Mouse (Mus musculus): Measurements from ENCODE around the gene St6gal1.
A peak's percentile ranks its signal among the peaks of the same experiment; 100 is the strongest.

St6gal1 gene

GRCm38 (mm10) chr16:23299904-23300740 lies 75.6 kb downstream of the St6gal1 start:
- DNase-seq (ENCODE audit: low spot score), result no peak

GRCm38 (mm10) chr16:23301762-23302161 lies 77.2 kb downstream of the St6gal1 start:
- DNase-seq (ENCODE audit: low spot score), result no peak

- DNase-seq (ENCODE audit: low spot score), result peak; percentile 15
Observed at GRCm38 (mm10) chr16:23305830-23306623, 81.5 kb downstream of the St6gal1 start.

GRCm38 (mm10) chr16:23307142-23307968 lies 82.8 kb downstream of the St6gal1 start:
- DNase-seq (ENCODE audit: low spot score), result no peak

GRCm38 (mm10) chr16:23308012-23308554 lies 83.5 kb downstream of the St6gal1 start:
- no peak for DNase-seq (ENCODE audit: low spot score)

- no peak for DNase-seq (ENCODE audit: low spot score)
Observed at GRCm38 (mm10) chr16:23309080-23309479, 84.5 kb downstream of the St6gal1 start.

GRCm38 (mm10) chr16:23312604-23313003 lies 88.1 kb downstream of the St6gal1 start:
- no peak for DNase-seq (ENCODE audit: low spot score)

- no peak for DNase-seq (ENCODE audit: low spot score)
Observed at GRCm38 (mm10) chr16:23314790-23315189, 90.2 kb downstream of the St6gal1 start.

GRCm38 (mm10) chr16:23317411-23318047 lies 93.0 kb downstream of the St6gal1 start:
- no peak for DNase-seq (ENCODE audit: low spot score)

GRCm38 (mm10) chr16:23320025-23320424 lies 95.5 kb downstream of the St6gal1 start:
- no peak for DNase-seq (ENCODE audit: low spot score)

- no peak for DNase-seq (ENCODE audit: low spot score)
Observed at GRCm38 (mm10) chr16:23320579-23320978, 96.0 kb downstream of the St6gal1 start.

GRCm38 (mm10) chr16:23322453-23322852 lies 97.9 kb downstream of the St6gal1 start:
- no peak for DNase-seq (ENCODE audit: low spot score)

- no peak for DNase-seq (ENCODE audit: low spot score)
Observed at GRCm38 (mm10) chr16:23323915-23324314, 99.4 kb downstream of the St6gal1 start.

- DNase-seq (ENCODE audit: low spot score), result no peak
Observed at GRCm38 (mm10) chr16:23324867-23325650, 100.5 kb downstream of the St6gal1 start.

- no peak for DNase-seq (ENCODE audit: low spot score)
Observed at GRCm38 (mm10) chr16:23326664-23327063, 102.1 kb downstream of the St6gal1 start.

- no peak for DNase-seq (ENCODE audit: low spot score)
Observed at GRCm38 (mm10) chr16:23327266-23327665, 102.7 kb downstream of the St6gal1 start.

GRCm38 (mm10) chr16:23328201-23328600 lies 103.7 kb downstream of the St6gal1 start:
- no peak for DNase-seq (ENCODE audit: low spot score)

- no peak for DNase-seq (ENCODE audit: low spot score)
Observed at GRCm38 (mm10) chr16:23332136-23332535, 107.6 kb downstream of the St6gal1 start.

- no peak for DNase-seq (ENCODE audit: low spot score)
Observed at GRCm38 (mm10) chr16:23332686-23333085, 108.1 kb downstream of the St6gal1 start.

- DNase-seq (ENCODE audit: low spot score), result no peak
Observed at GRCm38 (mm10) chr16:23333875-23334551, 109.5 kb downstream of the St6gal1 start.
